Mouse (Mus musculus) kidney, embryonic 16.5 days (tissue): ENCODE measurements around the gene Supt6. TPM values are rescaled to one million over a fixed set of nuclear protein-coding genes. Genes with fewer than 3 reads are reported as not detected.
A peak's percentile ranks its signal among the peaks of the same experiment; 100 is the strongest.

Experiments
- ATAC-seq: fragments of 200-750 bp; cut with Nextera tagmentation; 2 replicates; pipeline ENCODE4 v1.8.0; 2017; ENCODE audit warnings: moderate TSS enrichment; ENCODE audit not compliant: low FRiP score, low TSS enrichment
- H3K27ac ChIP-seq: fragments of 300-500 bp; sonication (generic); 2 replicates; pipeline ENCODE4 v1.5.1; 2014; ENCODE audit warnings: low read length
- H3K27me3 ChIP-seq: fragments of 300-500 bp; sonication (generic); 2 replicates; pipeline ENCODE4 v1.6.1; 2014; ENCODE audit warnings: low read length, control low read depth, mixed read lengths; ENCODE audit not compliant: insufficient read depth
- H3K36me3 ChIP-seq: fragments of 300-500 bp; sonication (generic); 2 replicates; pipeline ENCODE4 v1.6.1; 2014; ENCODE audit warnings: low read length, control low read depth, mixed read lengths; ENCODE audit not compliant: insufficient read depth
- H3K4me1 ChIP-seq: fragments of 300-500 bp; sonication (generic); 2 replicates; pipeline ENCODE4 v1.6.1; 2014; ENCODE audit warnings: low read length, control low read depth, mixed read lengths; ENCODE audit not compliant: insufficient read depth
- H3K4me2 ChIP-seq: fragments of 300-500 bp; sonication (generic); replicated peaks from 2 replicates; pipeline ENCODE4 v1.6.1; 2014; ENCODE audit warnings: low read depth, low read length
- H3K4me3 ChIP-seq: fragments of 300-500 bp; sonication (generic); 2 replicates; pipeline ENCODE4 v1.5.1; 2014; ENCODE audit warnings: mild to moderate bottlenecking, low read length
- H3K9ac ChIP-seq: fragments of 300-500 bp; sonication (generic); replicated peaks from 2 replicates; pipeline ENCODE4 v1.6.1; 2014; ENCODE audit warnings: low read length
- H3K9me3 ChIP-seq: fragments of 300-500 bp; sonication (generic); 2 replicates; pipeline ENCODE4 v1.6.1; 2016; ENCODE audit warnings: low read length, control low read depth
- WGBS: fragments of 180-500 bp; shearing (Covaris S2); extraction: QIAGEN DNeasy Blood & Tissue Kit; methylation state at CpG from one replicate; pipeline ENCODE4 v1.1.7; 2014; 5-methylcytosine and 5-hydroxymethylcytosine counted together
- polyA plus RNA-seq: library from polyadenylated mRNA; unstranded; fragments of >200 nt; fragmentation: Nextera tagmentation; extraction: Ambion mirVana; gene quantifications from 2 replicates; pipeline ENCODE4 v1.2.1, GENCODE M21; 2015

Supt6 gene
- polyA plus RNA-seq, 1 experiment from 2014 or later = 31.5 TPM

DNA sequence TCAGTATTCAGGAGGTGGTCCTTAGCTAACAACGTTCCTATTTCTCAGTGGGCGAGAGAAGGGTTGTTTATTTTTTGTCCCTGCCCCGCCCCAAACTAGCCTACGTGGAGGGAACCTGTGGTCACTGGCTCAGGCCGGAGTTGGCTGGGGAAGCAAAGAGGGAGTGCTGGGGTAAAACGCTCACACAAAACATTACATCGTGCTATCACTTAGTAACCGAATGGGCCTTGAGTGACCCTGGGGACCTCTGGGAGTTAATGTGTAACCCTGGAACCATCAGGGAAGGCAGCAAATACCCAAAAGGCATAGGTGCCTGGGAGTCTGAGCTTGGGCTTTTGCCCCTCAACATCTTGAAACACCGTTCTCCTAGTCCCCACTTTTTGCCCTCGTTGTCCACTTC is 68.3 kb downstream of the Supt6 start:
- WGBS = under 1% methylated on average over 10 of the region's 10 CpGs
- Histone ChIP-seq H3K4me3 (peak overlapping the region; percentile 73), H3K27me3 (no peaks in the 10 kb centered on the region), H3K4me2 (peak overlapping the region; percentile 86), H3K4me1 (peaks cover 50% of the 10 kb centered on the region), H3K36me3 (peaks cover 26% of the 10 kb centered on the region), H3K9ac (peak overlapping the region; percentile 85), H3K27ac (peak overlapping the region; percentile 95), H3K9me3 (no peaks in the 10 kb centered on the region)
- peak; percentile 53 for ATAC-seq

- Histone ChIP-seq H3K9me3 (no peaks in the 10 kb centered on the region), H3K27me3 (no peaks in the 10 kb centered on the region), H3K9ac (peak overlapping the region; percentile 85), H3K4me2 (peak overlapping the region; percentile 86), H3K4me3 (peak overlapping the region; percentile 73), H3K27ac (peak overlapping the region; percentile 95), H3K36me3 (peaks cover 25% of the 10 kb centered on the region), H3K4me1 (peaks cover 45% of the 10 kb centered on the region)
- ATAC-seq = no peak
- 0% methylated on average over 23 of the region's 23 CpGs for WGBS
These were observed 68.9 kb downstream of the Supt6 start for GRCm38 (mm10) chr11:78176905-78177331.

GRCm38 (mm10) chr11:78176402-78176862 is 69.4 kb downstream of the Supt6 start, which contains the start of the genes Nek8 and Tlcd1:
Gene Nek8, minus strand, starts transcription at chr11:78176675.
Gene Tlcd1, plus strand, starts transcription at chr11:78176711.
- Histone ChIP-seq H3K4me1 (peaks cover 41% of the 10 kb centered on the region), H3K4me3 (peak within 1 kb of the TSS; percentile 73), H3K27me3 (no peaks in the 10 kb centered on the region), H3K36me3 (peaks cover 20% of the 10 kb centered on the region), H3K9ac (peak within 1 kb of the TSS; percentile 85), H3K9me3 (no peaks in the 10 kb centered on the region), H3K4me2 (peak within 1 kb of the TSS; percentile 86), H3K27ac (peak within 1 kb of the TSS; percentile 95)
- peak; percentile 47 for ATAC-seq
- WGBS = under 1% methylated on average over 32 of the region's 32 CpGs

- H3K4me1 ChIP-seq = peaks cover 35% of the 10 kb centered on the region
These were observed 69.9 kb downstream of the Supt6 start for GRCm38 (mm10) chr11:78175771-78176401.

DNA sequence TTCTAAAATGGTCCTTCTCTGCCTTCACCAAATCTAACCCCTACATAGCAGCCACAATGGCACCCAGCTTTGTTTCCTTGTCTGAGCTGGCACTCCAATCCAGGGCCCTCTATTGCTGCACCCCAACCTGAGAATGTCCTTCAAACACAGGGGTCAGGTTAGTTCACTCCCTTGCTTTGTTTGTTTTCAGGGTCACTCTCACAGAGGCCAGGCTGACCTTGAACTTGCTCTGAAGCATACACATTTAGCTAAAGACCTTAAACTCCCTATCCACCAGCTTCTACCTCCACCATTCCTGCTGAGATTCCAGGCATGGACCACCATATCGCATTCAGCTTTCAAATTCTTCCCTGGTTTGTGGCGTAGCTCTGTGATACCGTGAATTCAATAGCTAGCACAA is 71.3 kb downstream of the Supt6 start:
- Histone ChIP-seq H3K27me3 (no peaks in the 10 kb centered on the region), H3K4me3 (no peak overlapping the region), H3K9ac (no peak overlapping the region), H3K4me1 (peaks cover 25% of the 10 kb centered on the region), H3K4me2 (no peak overlapping the region), H3K9me3 (no peaks in the 10 kb centered on the region), H3K27ac (peak overlapping the region; percentile 21; the same call in 1 of the 2 replicates), H3K36me3 (peaks cover 6% of the 10 kb centered on the region; the same call in 1 of the 2 replicates)
- WGBS = 91% methylated on average over 3 of the region's 3 CpGs
- no peak for ATAC-seq

More at GRCm38 (mm10) chr11:78175771-78176401, 69.9 kb downstream of the Supt6 start:
- peaks cover 19% of the 10 kb centered on the region for H3K36me3 ChIP-seq
- 1% methylated on average over 9 of the region's 10 CpGs for whole genome bisulfite sequencing
- peak overlapping the region; percentile 86 for H3K4me2 ChIP-seq
- H3K27me3 ChIP-seq = no peaks in the 10 kb centered on the region
- peak overlapping the region; percentile 95 for H3K27ac ChIP-seq
- peak overlapping the region; percentile 45 for H3K9ac ChIP-seq
- no peak for ATAC-seq
- no peaks in the 10 kb centered on the region for H3K9me3 ChIP-seq
- peak overlapping the region; percentile 73 for H3K4me3 ChIP-seq

DNA sequence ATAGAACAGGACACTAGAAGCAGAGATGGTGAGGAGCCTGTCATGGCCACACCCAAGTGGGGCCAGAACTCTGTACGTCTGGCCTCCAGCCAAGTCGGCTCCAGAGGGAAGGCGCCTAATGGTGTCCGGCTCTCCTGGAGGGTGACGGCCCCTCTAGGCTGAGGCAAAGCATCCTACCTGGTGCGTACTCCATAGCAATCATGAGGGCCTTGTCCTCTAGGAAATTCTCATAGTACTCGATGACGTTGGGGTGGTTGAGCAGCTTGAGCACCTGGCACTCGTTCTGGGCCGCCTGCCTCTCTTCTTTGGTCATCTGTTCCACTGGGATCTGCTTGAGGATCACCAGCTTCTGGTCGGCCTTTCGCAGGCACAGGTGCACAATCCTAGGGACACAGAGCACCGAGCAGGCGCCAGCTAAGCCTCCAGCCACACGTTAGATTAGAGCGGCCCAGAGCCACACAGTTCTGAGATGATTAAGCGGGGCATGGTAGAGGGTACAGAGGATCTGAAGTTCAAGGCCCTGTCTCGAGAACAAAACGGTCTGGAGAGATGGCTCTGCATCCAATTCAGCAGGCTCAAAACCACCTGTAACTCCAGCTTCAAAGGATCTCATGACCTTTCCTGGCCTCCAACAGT is 72.9 kb downstream of the Supt6 start:
- H3K4me2 ChIP-seq = no peak overlapping the region
- no peaks in the 10 kb centered on the region for H3K27me3 ChIP-seq
- ATAC-seq = no peak
- H3K9me3 ChIP-seq = no peaks in the 10 kb centered on the region
- H3K4me1 ChIP-seq = peaks cover 16% of the 10 kb centered on the region
- 0 out of 2 replicates have a peak, but pooled peaks cover 5% of the 10 kb centered on the region for H3K36me3 ChIP-seq
- no peak overlapping the region for H3K27ac ChIP-seq
- H3K4me3 ChIP-seq = no peak overlapping the region
- 80% methylated on average over 19 of the region's 19 CpGs for WGBS
- no peak overlapping the region for H3K9ac ChIP-seq

- H3K9me3 ChIP-seq = no peaks in the 10 kb centered on the region
- H3K27me3 ChIP-seq = no peaks in the 10 kb centered on the region
- H3K4me1 ChIP-seq = peaks cover 11% of the 10 kb centered on the region
- H3K27ac ChIP-seq = no peak overlapping the region
- H3K9ac ChIP-seq = no peak overlapping the region
- H3K4me3 ChIP-seq = no peak overlapping the region
- no peak for ATAC-seq
- 87% methylated on average over 16 of the region's 16 CpGs for WGBS
- H3K4me2 ChIP-seq = no peak overlapping the region
- H3K36me3 ChIP-seq = 0 out of 2 replicates have a peak, but pooled peaks cover 5% of the 10 kb centered on the region
These were observed 73.6 kb downstream of the Supt6 start for GRCm38 (mm10) chr11:78172034-78172747.

DNA sequence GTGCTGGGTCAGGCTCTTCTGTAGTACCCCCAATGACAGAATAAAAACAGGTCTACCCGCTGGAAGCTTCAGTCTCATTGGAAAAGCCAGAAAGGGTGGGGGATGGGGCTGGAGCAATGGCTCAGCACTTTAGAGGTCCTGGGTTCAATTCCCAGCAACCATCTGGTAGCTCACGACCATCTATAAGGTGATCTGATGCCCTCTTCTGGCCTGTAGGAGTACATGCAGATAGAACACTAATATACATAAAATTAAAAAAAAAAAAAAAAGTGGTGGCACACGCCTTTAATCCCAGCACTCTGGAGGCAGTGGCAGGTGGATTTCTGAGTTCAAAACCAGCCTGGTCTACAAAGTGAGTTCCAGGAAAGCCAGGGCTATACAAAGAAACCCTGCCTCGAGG is 74.5 kb downstream of the Supt6 start:
- ATAC-seq = no peak
- whole genome bisulfite sequencing = 78% methylated on average over 4 of the region's 4 CpGs
- H3K27me3 ChIP-seq = no peaks in the 10 kb centered on the region
- H3K4me3 ChIP-seq = no peak overlapping the region
- no peaks in the 10 kb centered on the region for H3K9me3 ChIP-seq
- H3K27ac ChIP-seq = no peak overlapping the region
- H3K9ac ChIP-seq = no peak overlapping the region
- H3K4me2 ChIP-seq = no peak overlapping the region
- peaks cover 15% of the 10 kb centered on the region for H3K4me1 ChIP-seq
- H3K36me3 ChIP-seq = 0 out of 2 replicates have a peak, but pooled peaks cover 5% of the 10 kb centered on the region

DNA sequence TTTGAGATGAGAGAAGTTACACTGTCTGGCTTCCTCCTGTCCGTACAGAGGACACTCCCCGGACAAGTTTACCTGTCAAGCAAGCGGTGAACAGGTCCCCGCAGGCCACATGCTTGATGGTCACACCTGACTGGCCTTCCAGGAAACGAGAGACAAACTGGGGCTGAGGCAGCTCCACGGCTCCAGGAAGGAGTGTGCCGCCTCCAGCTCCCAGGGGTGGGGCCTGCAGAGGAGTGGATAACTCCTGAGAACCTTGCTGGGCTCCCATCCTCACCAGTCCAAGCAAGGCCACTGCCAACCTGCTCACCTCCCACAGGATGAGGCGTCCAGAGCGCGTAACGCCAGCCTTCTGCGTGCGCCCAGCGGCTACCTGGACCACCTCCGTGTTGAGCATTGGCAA is 75.5 kb downstream of the Supt6 start:
- 0 out of 2 replicates have a peak, but pooled peaks cover 5% of the 10 kb centered on the region for H3K36me3 ChIP-seq
- no peak overlapping the region for H3K4me3 ChIP-seq
- no peak overlapping the region for H3K4me2 ChIP-seq
- H3K9ac ChIP-seq = no peak overlapping the region; the same call in 1 of the 2 replicates
- H3K27ac ChIP-seq = no peak overlapping the region
- WGBS = 70% methylated on average over 15 of the region's 15 CpGs
- peaks cover 18% of the 10 kb centered on the region for H3K4me1 ChIP-seq
- no peaks in the 10 kb centered on the region for H3K27me3 ChIP-seq
- ATAC-seq = peak; percentile 12; the same call in 1 of the 2 replicates
- H3K9me3 ChIP-seq = no peaks in the 10 kb centered on the region
